In genomic region chr14:27044967-27045361, GRCm38 (mm10) we compare ENCODE assay signal across 8 mouse cellular contexts. TPM values are rescaled to one million over a fixed set of nuclear protein-coding genes. Genes with fewer than 3 reads are reported as not detected.
A peak's percentile ranks its signal among the peaks of the same experiment; 100 is the strongest.
DNase-seq lines count a peak whose midpoint lies in the region; ATAC-seq and TF ChIP-seq lines count a peak whose summit lies in the region.

No protein-coding gene starts in this region.

- H3K27me3 ChIP-seq in ES-Bruce4 (ENCODE audit: control insufficient read depth, insufficient read depth, low read length, poor library complexity, severe bottlenecking): no peaks in the 10 kb centered on the region
- 0 out of 2 replicates have a peak, but pooled peaks cover 2% of the 10 kb centered on the region for H3K27me3 ChIP-seq in kidney, embryonic 16.5 days (ENCODE audit: insufficient read depth, low read length)

- no peak for TF ChIP-seq POLR2A in ES-Bruce4 (IDR thresholded peaks at IDR 0.05; ENCODE audit: insufficient read depth, low read length)

- peak overlapping the region; percentile 58; the same call in 1 of the 2 replicates for H3K9ac ChIP-seq in ES-Bruce4 (ENCODE audit: low read depth, poor library complexity, severe bottlenecking)
- H3K9ac ChIP-seq in kidney, embryonic 16.5 days (replicated peaks; ENCODE audit: low read length): no peak overlapping the region; the same call in 1 of the 2 replicates

- peak overlapping the region; percentile 97 for H3K27ac ChIP-seq in ES-Bruce4 (ENCODE audit: insufficient read depth, low read length)
- peak overlapping the region; percentile 82 for H3K27ac ChIP-seq in kidney, embryonic 16.5 days (ENCODE audit: low read length)

- peak; percentile 76 for TF ChIP-seq EP300 in ES-Bruce4 (IDR thresholded peaks at IDR 0.05; ENCODE audit: insufficient read depth, low read depth, low read length)

- peak overlapping the region; percentile 11 for H3K4me2 ChIP-seq in kidney, embryonic 16.5 days (replicated peaks; ENCODE audit: low read depth, low read length)

- no peaks in the 10 kb centered on the region for H3K9me3 ChIP-seq in ES-Bruce4 (replicated peaks; ENCODE audit: control insufficient read depth, insufficient read depth, low read length, poor library complexity, severe bottlenecking)
- H3K9me3 ChIP-seq in kidney, embryonic 16.5 days (ENCODE audit: low read length): no peaks in the 10 kb centered on the region

- peaks cover 13% of the 10 kb centered on the region for H3K4me1 ChIP-seq in ES-Bruce4 (ENCODE audit: control insufficient read depth, insufficient read depth, low read length)
- peaks cover 85% of the 10 kb centered on the region for H3K4me1 ChIP-seq in kidney, embryonic 16.5 days (ENCODE audit: insufficient read depth, low read length)

- WGBS in kidney, embryonic 16.5 days: 17% methylated on average over 2 of the region's 2 CpGs

- TF ChIP-seq CTCF in ES-Bruce4 (IDR thresholded peaks at IDR 0.05; ENCODE audit: low read depth, low read length): no peak

- ATAC-seq in kidney, embryonic 16.5 days (ENCODE audit: low FRiP score, low TSS enrichment): peak; percentile 74
- peak; percentile 84 for ATAC-seq in megakaryocyte progenitor cell, adult 5-6 weeks (replicated peaks; ENCODE audit: poor library complexity)

- H3K4me3 ChIP-seq in ES-Bruce4 (ENCODE audit: low read depth, low read length): no peak overlapping the region
- H3K4me3 ChIP-seq in kidney, embryonic 16.5 days (ENCODE audit: low read length): no peak overlapping the region

- DNase-seq in 3T3-L1 (ENCODE audit: low read depth, low spot score): peak; percentile 64
- peak; percentile 40 for DNase-seq in heart, adult 8-10 months (ENCODE audit: low spot score)
- DNase-seq in left cerebral cortex, adult 11 months (ENCODE audit: low spot score): no peak
- DNase-seq in right cerebral cortex, postnatal 10 days (ENCODE audit: low spot score in 2 of 2): no peak
- DNase-seq in testis, postnatal 10 days (ENCODE audit: low spot score): no peak

- H3K36me3 ChIP-seq in ES-Bruce4 (ENCODE audit: control insufficient read depth, insufficient read depth, low read length, poor library complexity, severe bottlenecking): no peaks in the 10 kb centered on the region
- H3K36me3 ChIP-seq in kidney, embryonic 16.5 days (ENCODE audit: insufficient read depth, low read length): no peaks in the 10 kb centered on the region

RNA-seq across cellular contexts. Expression of gene Il17rd, which starts 6.2 kb away (rescaled TPM):
- 47.3 and 48.9 TPM in 2 replicates for polyA plus RNA-seq in ES-Bruce4 (2011; ENCODE audit: insufficient read depth, insufficient read length, low read depth, missing spikeins)
- total RNA-seq in heart, adult 8-10 months (2022): 1 to 10 TPM; 3.1 to 4.4 (median 3.5) TPM
- 5.4 and 6.3 TPM in 2 replicates for polyA plus RNA-seq in kidney, embryonic 16.5 days (2015; fragmentation: Nextera tagmentation; extraction: Ambion mirVana)
- total RNA-seq in megakaryocyte progenitor cell, adult 5-6 weeks (2015): not detected in 2 replicates
- not detected in 2 replicates for total RNA-seq in megakaryocyte progenitor cell, adult 5-6 weeks (2017)

RNA-seq across cellular contexts. Expression of gene Hesx1, which starts 50.7 kb away (rescaled TPM):
- 1.6 and 3.7 TPM in 2 replicates for polyA plus RNA-seq in ES-Bruce4 (2011; ENCODE audit: insufficient read depth, insufficient read length, low read depth, missing spikeins)
- not detected for total RNA-seq in heart, adult 8-10 months (2022)
- 0.65 and 0.90 TPM in 2 replicates for polyA plus RNA-seq in kidney, embryonic 16.5 days (2015; fragmentation: Nextera tagmentation; extraction: Ambion mirVana)
- total RNA-seq in megakaryocyte progenitor cell, adult 5-6 weeks (2015): 1.0 and 1.4 TPM in 2 replicates
- 1.1 and 1.3 TPM in 2 replicates for total RNA-seq in megakaryocyte progenitor cell, adult 5-6 weeks (2017)

Comparison
In these comparisons a context has a peak if more than half of its experiments do, and no peak if none do; other contexts are left out.
1. DNase-seq: peak in 3T3-L1 (single experiment) and heart, adult 8-10 months (single experiment); none in left cerebral cortex, adult 11 months (single experiment), right cerebral cortex, postnatal 10 days (0 of 2) and testis, postnatal 10 days (single experiment).
2. RNA of gene Il17rd, which starts 6.2 kb away (total RNA-seq): 3.1 to 4.4 TPM in heart, adult 8-10 months; not detected in megakaryocyte progenitor cell, adult 5-6 weeks; every median in the first group is over 4 times any median in the second.